Mouse (Mus musculus) ES-Bruce4 (cell line): ENCODE measurements around the gene Gse1.

Experiments used
- CTCF ChIP-seq: IDR thresholded peaks from one replicate; pipeline ENCODE4 v1.8.1; 2011; ENCODE audit warnings: low read depth, low read length
- POLR2A ChIP-seq: IDR thresholded peaks from one replicate; pipeline ENCODE4 v1.8.1; 2011; ENCODE audit warnings: low read length; ENCODE audit not compliant: insufficient read depth

- TF ChIP-seq CTCF (no peak), POLR2A (no peak)
Observed at GRCm38 (mm10) chr8:120352096-120352495, 123.8 kb downstream of the Gse1 start.
